Mouse (Mus musculus): ENCODE results near the gene Prpf19. TPM values are rescaled to one million over a fixed set of nuclear protein-coding genes. Genes with fewer than 3 reads are reported as not detected.

Gene Prpf19
- polyA plus RNA-seq, 1 experiment from 2014 or later, result 58.6 TPM

- H3K9me3 ChIP-seq (ENCODE audit: control insufficient read depth, low read length), result no peaks in the 10 kb centered on the region
- peak within 1 kb of the TSS; percentile 67 for H3K4me3 ChIP-seq (ENCODE audit: low read depth, low read length)
- WGBS, result under 1% methylated on average over 30 of the region's 30 CpGs
- DNase-seq (ENCODE audit: low spot score) (peak; percentile 99), ATAC-seq (ENCODE audit: low FRiP score) (peak; percentile 98)
- no peaks in the 10 kb centered on the region for H3K27me3 ChIP-seq (ENCODE audit: control insufficient read depth, insufficient read depth, low read length)
- H3K9ac ChIP-seq (ENCODE audit: low read depth, low read length), result peak within 1 kb of the TSS; percentile 62
- H3K4me2 ChIP-seq (replicated peaks; ENCODE audit: low read depth, low read length), result peak within 1 kb of the TSS; percentile 93
- no peaks in the 10 kb centered on the region; the same call in 1 of the 2 replicates for H3K36me3 ChIP-seq (ENCODE audit: control insufficient read depth, insufficient read depth, low read length)
- H3K27ac ChIP-seq (ENCODE audit: low read depth, low read length), result no peak within 1 kb of the TSS
- peaks cover 10% of the 10 kb centered on the region for H3K4me1 ChIP-seq (replicated peaks; ENCODE audit: control insufficient read depth, insufficient read depth, low read length)
Observed at GRCm38 (mm10) chr19:10949112-10949511, 54.1 kb downstream of the Prpf19 start, which contains the start of gene Ccdc86. Gene Ccdc86, minus strand, starts transcription at chr19:10949266.

- peak; percentile 28; the same call in 1 of the 2 replicates for ATAC-seq (ENCODE audit: low FRiP score)
- H3K36me3 ChIP-seq (ENCODE audit: control insufficient read depth, insufficient read depth, low read length), result no peaks in the 10 kb centered on the region; the same call in 1 of the 2 replicates
- H3K9me3 ChIP-seq (ENCODE audit: control insufficient read depth, low read length), result no peaks in the 10 kb centered on the region
- peak overlapping the region; percentile 44 for H3K4me2 ChIP-seq (replicated peaks; ENCODE audit: low read depth, low read length)
- peaks cover 10% of the 10 kb centered on the region for H3K4me1 ChIP-seq (replicated peaks; ENCODE audit: control insufficient read depth, insufficient read depth, low read length)
- no peaks in the 10 kb centered on the region for H3K27me3 ChIP-seq (ENCODE audit: control insufficient read depth, insufficient read depth, low read length)
- peak overlapping the region; percentile 67 for H3K4me3 ChIP-seq (ENCODE audit: low read depth, low read length)
- no peak overlapping the region for H3K27ac ChIP-seq (ENCODE audit: low read depth, low read length)
- 39% methylated on average over 9 of the region's 9 CpGs for WGBS
- H3K9ac ChIP-seq (ENCODE audit: low read depth, low read length), result peak overlapping the region; percentile 45
- peak; percentile 28 for DNase-seq (ENCODE audit: low spot score)
Observed at GRCm38 (mm10) chr19:10949558-10949957, 54.5 kb downstream of the Prpf19 start.

- Histone ChIP-seq H3K36me3 (ENCODE audit: control insufficient read depth, insufficient read depth, low read length) (no peaks in the 10 kb centered on the region), H3K4me1 (replicated peaks; ENCODE audit: control insufficient read depth, insufficient read depth, low read length) (peaks cover 9% of the 10 kb centered on the region), H3K9me3 (ENCODE audit: control insufficient read depth, low read length) (no peaks in the 10 kb centered on the region), H3K4me3 (ENCODE audit: low read depth, low read length) (no peak overlapping the region), H3K9ac (ENCODE audit: low read depth, low read length) (no peak overlapping the region), H3K4me2 (replicated peaks; ENCODE audit: low read depth, low read length) (no peak overlapping the region), H3K27ac (ENCODE audit: low read depth, low read length) (no peak overlapping the region), H3K27me3 (ENCODE audit: control insufficient read depth, insufficient read depth, low read length) (no peaks in the 10 kb centered on the region)
- no peak for DNase-seq (ENCODE audit: low spot score)
- ATAC-seq (ENCODE audit: low FRiP score), result no peak
- 74% methylated on average over 11 of the region's 11 CpGs for WGBS
Observed at GRCm38 (mm10) chr19:10952021-10952939, 57.2 kb downstream of the Prpf19 start.

Other genes with a start within 250 kb of the Prpf19 start
- gene Pga5, start 217.2 kb upstream of the Prpf19 start, polyA plus RNA-seq (2014; fragmentation: Nextera tagmentation; extraction: Ambion mirVana), result not detected in 2 replicates
- gene Vps37c, start 206.5 kb upstream of the Prpf19 start, polyA plus RNA-seq (2014; fragmentation: Nextera tagmentation; extraction: Ambion mirVana), result 23.9 and 27.2 TPM in 2 replicates
- not detected in 2 replicates for gene Cd5, start 156.2 kb upstream of the Prpf19 start, polyA plus RNA-seq (2014; fragmentation: Nextera tagmentation; extraction: Ambion mirVana)
- not detected in 2 replicates for gene Cd6, start 65.2 kb upstream of the Prpf19 start, polyA plus RNA-seq (2014; fragmentation: Nextera tagmentation; extraction: Ambion mirVana)
- gene Slc15a3, start 55.5 kb upstream of the Prpf19 start, polyA plus RNA-seq (2014; fragmentation: Nextera tagmentation; extraction: Ambion mirVana), result 0.13 and 0.37 TPM in 2 replicates
- gene Tmem132a, start 25.3 kb upstream of the Prpf19 start, polyA plus RNA-seq (2014; fragmentation: Nextera tagmentation; extraction: Ambion mirVana), result 56.2 and 61.3 TPM in 2 replicates
- 44.1 and 44.9 TPM in 2 replicates for gene Tmem109, start 13.2 kb upstream of the Prpf19 start, polyA plus RNA-seq (2014; fragmentation: Nextera tagmentation; extraction: Ambion mirVana)
- not detected in 2 replicates for gene Zp1, start 25.4 kb downstream of the Prpf19 start, polyA plus RNA-seq (2014; fragmentation: Nextera tagmentation; extraction: Ambion mirVana)
- 0.10 TPM in 1 of 2 replicates, not detected in the other for gene Ptgdr2, start 41.9 kb downstream of the Prpf19 start, polyA plus RNA-seq (2014; fragmentation: Nextera tagmentation; extraction: Ambion mirVana)
- 17.5 and 20.1 TPM in 2 replicates for gene Ccdc86, start 54.0 kb downstream of the Prpf19 start, polyA plus RNA-seq (2014; fragmentation: Nextera tagmentation; extraction: Ambion mirVana)
- 0.17 TPM in 1 of 2 replicates, not detected in the other for gene Ms4a10, start 79.4 kb downstream of the Prpf19 start, polyA plus RNA-seq (2014; fragmentation: Nextera tagmentation; extraction: Ambion mirVana)
- not detected in 2 replicates for gene Ms4a15, start 98.0 kb downstream of the Prpf19 start, polyA plus RNA-seq (2014; fragmentation: Nextera tagmentation; extraction: Ambion mirVana)
- gene Ms4a18, start 122.8 kb downstream of the Prpf19 start, polyA plus RNA-seq (2014; fragmentation: Nextera tagmentation; extraction: Ambion mirVana), result not detected in 2 replicates
- gene Ms4a8a, start 185.9 kb downstream of the Prpf19 start, polyA plus RNA-seq (2014; fragmentation: Nextera tagmentation; extraction: Ambion mirVana), result not detected in 2 replicates
- gene 1700017D01Rik, start 235.6 kb downstream of the Prpf19 start, polyA plus RNA-seq (2014; fragmentation: Nextera tagmentation; extraction: Ambion mirVana), result not detected in 2 replicates

Measured in hindbrain, embryonic 11.5 days (tissue).